Mouse (Mus musculus) embryonic facial prominence, embryonic 10.5 days (tissue): ENCODE measurements around the gene Sema4d. TPM values are rescaled to one million over a fixed set of nuclear protein-coding genes. Genes with fewer than 3 reads are reported as not detected.

ENCODE experiments used
- DNase-seq: peaks from one replicate; pipeline ENCODE4 v3.0.0-alpha.2; 2017; ENCODE audit warnings: low spot score
- H3K27ac ChIP-seq: fragments of 300-500 bp; sonication (generic); replicated peaks from 2 replicates; pipeline ENCODE4 v1.5.1; 2016; ENCODE audit warnings: mild to moderate bottlenecking
- H3K27me3 ChIP-seq: fragments of 300-500 bp; sonication (generic); replicated peaks from 2 replicates; pipeline ENCODE4 v1.6.1; 2016; ENCODE audit warnings: low read depth, mild to moderate bottlenecking; ENCODE audit not compliant: poor library complexity, severe bottlenecking
- H3K36me3 ChIP-seq: fragments of 300-500 bp; sonication (generic); replicated peaks from 2 replicates; pipeline ENCODE4 v1.6.1; 2016; ENCODE audit warnings: mild to moderate bottlenecking, moderate library complexity
- H3K4me1 ChIP-seq: fragments of 300-500 bp; sonication (generic); 2 replicates; pipeline ENCODE4 v1.6.1; 2016
- H3K4me3 ChIP-seq: fragments of 300-500 bp; sonication (generic); 2 replicates; pipeline ENCODE4 v1.5.1; 2016; ENCODE audit warnings: mild to moderate bottlenecking, moderate library complexity
- H3K9me3 ChIP-seq: fragments of 300-500 bp; sonication (generic); 2 replicates; pipeline ENCODE4 v1.6.1; 2016; ENCODE audit warnings: mild to moderate bottlenecking
- WGBS: fragments of 180-500 bp; shearing (Covaris S2); methylation state at CpG from one replicate; pipeline ENCODE4 v1.1.7; 2016; 5-methylcytosine and 5-hydroxymethylcytosine counted together
- microRNA-seq: library from miRNA; unstranded; fragments of <30 nt; microRNA quantifications from one replicate; pipeline ENCODE4, GENCODE M21; 2017
- polyA plus RNA-seq: library from polyadenylated mRNA; unstranded; fragments of >200 nt; fragmentation: Nextera tagmentation; extraction: Ambion mirVana; gene quantifications from 2 replicates; pipeline ENCODE4 v1.2.1, GENCODE M21; 2016

The Sema4d gene
- polyA plus RNA-seq, 1 experiment from 2014 or later = 7.8 TPM

DNA sequence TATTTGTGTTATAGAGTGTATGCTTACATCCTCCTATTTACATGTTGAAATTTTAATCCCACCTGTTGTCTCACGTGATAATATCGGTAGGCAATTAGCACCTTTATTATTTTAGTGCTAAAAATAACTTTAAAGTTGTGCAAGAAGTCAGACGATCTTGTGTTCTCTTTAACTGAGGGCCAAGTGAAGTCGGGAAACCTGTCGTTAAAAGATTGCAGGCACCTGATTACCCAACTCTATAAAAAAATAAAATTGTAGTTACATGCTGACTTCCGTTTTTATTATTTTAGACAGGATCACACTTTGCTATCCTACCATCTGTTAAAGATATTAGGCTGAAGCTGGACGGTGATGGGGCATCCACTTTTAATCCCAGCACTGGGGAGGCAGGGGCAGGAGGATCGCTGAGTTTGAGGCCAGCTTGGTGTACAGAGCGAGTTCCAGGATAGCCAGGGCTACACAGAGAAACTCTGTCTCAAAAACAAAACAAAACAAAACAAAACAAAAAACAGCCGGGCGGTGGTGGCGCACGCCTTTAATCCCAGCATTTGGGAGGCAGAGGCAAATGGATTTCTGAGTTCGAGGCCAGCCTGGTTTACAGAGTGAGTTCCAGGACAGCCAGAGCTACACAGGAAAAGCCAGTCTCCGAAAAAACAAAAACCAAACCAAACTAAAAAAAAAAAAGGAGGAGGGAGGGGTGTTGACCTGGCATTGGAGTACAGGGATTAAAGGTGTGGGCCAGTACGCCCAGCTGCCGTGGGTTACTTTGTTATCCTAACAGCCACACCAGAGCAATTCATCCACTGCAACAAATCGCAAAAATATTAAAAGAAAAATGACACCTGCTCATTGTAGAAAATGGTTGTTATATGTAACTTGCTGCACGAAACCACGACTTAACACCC, 149.4 kb downstream of the Sema4d start:
- WGBS = 47% methylated on average over 20 of the region's 20 CpGs
- peaks cover under 1% of the 10 kb centered on the region; the same call in 1 of the 2 replicates for H3K36me3 ChIP-seq

DNA sequence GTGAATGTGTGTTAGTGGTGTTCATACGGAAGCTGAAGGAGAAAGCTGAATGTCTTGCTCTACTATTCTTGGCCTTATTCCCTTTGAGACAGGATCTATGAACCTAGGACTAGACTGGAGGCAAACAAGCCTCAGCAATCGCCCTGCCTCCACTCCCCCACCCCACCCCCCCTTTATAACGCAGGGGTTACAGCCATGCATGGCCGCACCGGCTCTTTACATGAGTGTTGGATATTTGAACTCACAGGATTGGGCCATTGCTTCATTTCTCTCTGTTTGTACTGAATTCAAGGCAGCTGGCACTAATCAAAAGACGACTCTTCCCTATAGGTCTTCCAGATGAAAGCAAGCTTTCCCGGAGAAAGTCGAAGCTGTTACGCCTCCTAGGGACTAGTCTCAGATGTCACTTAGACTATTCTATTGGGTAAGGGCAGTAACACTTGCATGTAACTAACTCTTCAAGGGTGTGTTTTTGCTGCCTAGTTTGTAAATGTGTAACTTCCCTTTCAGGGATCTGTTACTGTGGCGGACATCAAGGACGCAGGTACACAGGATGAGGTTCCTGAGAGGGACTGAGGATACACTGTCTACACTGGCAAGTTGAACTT, 151.3 kb downstream of the Sema4d start:
- H3K27ac ChIP-seq = no peak overlapping the region
- no peaks in the 10 kb centered on the region for H3K36me3 ChIP-seq
- H3K4me1 ChIP-seq = peaks cover 19% of the 10 kb centered on the region
- DNase-seq = peak; percentile 18
- no peak overlapping the region for H3K4me3 ChIP-seq
- WGBS = 36% methylated on average over 11 of the region's 11 CpGs
- no peaks in the 10 kb centered on the region for H3K27me3 ChIP-seq
- no peaks in the 10 kb centered on the region for H3K9me3 ChIP-seq

More for the DNA sequence above, 149.4 kb downstream of the Sema4d start:
- no peaks in the 10 kb centered on the region for H3K27me3 ChIP-seq
- H3K4me3 ChIP-seq = peak overlapping the region; percentile 98
- no peak for DNase-seq
- peak overlapping the region; percentile 99 for H3K27ac ChIP-seq
- H3K4me1 ChIP-seq = peaks cover 37% of the 10 kb centered on the region
- no peaks in the 10 kb centered on the region for H3K9me3 ChIP-seq

DNA sequence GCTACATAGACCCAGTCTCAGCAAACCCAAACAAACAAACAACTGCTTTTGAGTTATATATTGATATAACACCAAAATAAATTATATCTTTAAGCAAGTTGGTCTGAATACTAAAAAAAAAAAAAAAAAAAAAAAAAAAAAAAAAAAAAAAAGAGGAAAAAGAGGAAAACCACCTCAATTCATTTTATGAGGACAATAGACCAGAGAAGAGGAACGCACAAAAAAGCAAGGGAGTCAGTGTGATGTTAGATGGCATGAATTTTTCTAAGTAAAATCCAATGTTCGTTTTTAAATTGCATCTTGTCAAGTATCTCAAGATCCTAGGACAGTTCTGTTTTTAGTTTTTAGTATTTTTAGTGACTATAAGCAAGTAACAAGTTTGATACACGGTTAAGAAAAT, 152.1 kb downstream of the Sema4d start:
- Histone ChIP-seq H3K9me3 (no peaks in the 10 kb centered on the region), H3K27me3 (no peaks in the 10 kb centered on the region), H3K4me1 (peaks cover 11% of the 10 kb centered on the region), H3K27ac (no peak overlapping the region), H3K36me3 (no peaks in the 10 kb centered on the region), H3K4me3 (no peak overlapping the region)
- 85% methylated on average over 3 of the region's 3 CpGs for WGBS
- no peak for DNase-seq

DNA sequence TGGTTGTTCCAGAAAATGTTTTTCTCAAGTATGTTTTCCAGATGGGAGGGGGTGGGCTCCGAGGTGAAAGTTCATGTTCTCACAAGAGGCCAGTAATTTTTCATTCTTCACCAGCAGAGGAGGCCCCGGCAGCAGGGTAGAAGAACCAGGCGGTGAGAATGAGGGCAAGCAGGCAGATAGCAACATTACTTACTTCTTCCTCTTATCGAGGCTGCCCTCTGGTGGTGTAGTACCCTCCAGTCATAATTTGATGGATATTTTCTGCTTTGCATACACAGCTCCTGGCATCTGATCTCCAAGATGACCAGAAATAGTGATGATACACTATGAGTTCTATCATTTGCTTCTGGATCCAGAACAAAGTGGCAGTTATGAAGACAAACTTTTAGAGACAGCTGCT, 154.6 kb downstream of the Sema4d start:
- Histone ChIP-seq H3K4me1 (peaks cover 10% of the 10 kb centered on the region), H3K27me3 (no peaks in the 10 kb centered on the region), H3K27ac (no peak overlapping the region), H3K36me3 (no peaks in the 10 kb centered on the region), H3K4me3 (no peak overlapping the region), H3K9me3 (no peaks in the 10 kb centered on the region)
- WGBS = 91% methylated on average over 4 of the region's 4 CpGs
- DNase-seq = no peak

Small RNA genes within 50 kb of the gene (microRNA-seq; reads per million reads assigned to microRNA genes)
- gene Gm23566 = not detected

Other genes starting within 250 kb of the Sema4d start
- 0.92 and 0.94 TPM in 2 replicates for gene Shc3, start 224.3 kb downstream of the Sema4d start, polyA plus RNA-seq
- 384 and 402 TPM in 2 replicates for gene Cks2, start 148.5 kb downstream of the Sema4d start, polyA plus RNA-seq
- gene Secisbp2, start 142.1 kb downstream of the Sema4d start, polyA plus RNA-seq = 25.2 and 25.9 TPM in 2 replicates
- gene Gadd45g, start 52.9 kb upstream of the Sema4d start, polyA plus RNA-seq = 61.5 and 75.2 TPM in 2 replicates